Mouse (Mus musculus) spleen, adult 12 weeks (tissue): ENCODE measurements around the gene Dab1.

Source experiments
- DNase-seq: peaks from one replicate; pipeline ENCODE4 v3.0.0; 2022; ENCODE audit warnings: low spot score

Gene Dab1

GRCm38 (mm10) chr4:104514568-104515000, 895.4 kb downstream of the Dab1 start:
- DNase-seq = no peak

DNA sequence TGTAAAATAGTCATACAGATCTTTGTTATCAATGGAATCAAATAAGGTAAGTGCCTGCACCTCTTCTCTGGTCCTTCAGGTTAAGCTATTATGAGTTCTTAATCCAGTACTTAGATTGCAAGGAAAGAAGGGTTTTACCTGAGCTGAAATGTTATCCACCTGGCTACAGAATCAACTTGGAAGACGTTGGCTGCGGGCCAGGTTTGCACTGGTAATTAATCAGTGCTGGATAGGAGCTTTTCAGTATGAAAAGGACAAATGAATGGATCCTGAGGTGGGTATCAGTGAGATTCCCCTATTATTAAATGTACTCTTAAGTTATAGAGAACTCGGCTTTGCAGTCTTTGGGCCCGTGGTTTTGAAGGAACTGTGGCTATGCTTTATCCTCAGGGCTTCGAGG, 896.5 kb downstream of the Dab1 start:
- DNase-seq = no peak

DNA sequence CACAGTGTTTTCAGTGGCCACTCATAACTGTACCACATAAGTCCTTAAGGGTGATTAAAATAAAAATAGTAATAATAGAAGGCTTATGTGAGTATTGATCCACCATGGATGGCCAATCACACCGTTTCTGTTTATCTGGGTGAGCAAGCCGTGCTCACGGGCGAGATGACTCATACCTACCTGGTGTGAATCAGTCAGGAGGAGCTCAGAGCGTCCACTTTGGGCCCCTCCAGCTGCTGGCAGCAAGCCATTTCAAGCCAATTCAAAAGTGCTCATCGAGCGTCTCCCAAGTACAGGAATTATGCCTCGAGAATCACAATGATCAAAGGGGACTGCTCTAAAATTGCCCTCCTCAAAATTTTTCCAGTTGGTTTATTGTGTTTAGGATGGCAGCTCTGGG, 903.2 kb downstream of the Dab1 start:
- no peak for DNase-seq

GRCm38 (mm10) chr4:104523776-104524175, 904.6 kb downstream of the Dab1 start:
- no peak for DNase-seq

DNA sequence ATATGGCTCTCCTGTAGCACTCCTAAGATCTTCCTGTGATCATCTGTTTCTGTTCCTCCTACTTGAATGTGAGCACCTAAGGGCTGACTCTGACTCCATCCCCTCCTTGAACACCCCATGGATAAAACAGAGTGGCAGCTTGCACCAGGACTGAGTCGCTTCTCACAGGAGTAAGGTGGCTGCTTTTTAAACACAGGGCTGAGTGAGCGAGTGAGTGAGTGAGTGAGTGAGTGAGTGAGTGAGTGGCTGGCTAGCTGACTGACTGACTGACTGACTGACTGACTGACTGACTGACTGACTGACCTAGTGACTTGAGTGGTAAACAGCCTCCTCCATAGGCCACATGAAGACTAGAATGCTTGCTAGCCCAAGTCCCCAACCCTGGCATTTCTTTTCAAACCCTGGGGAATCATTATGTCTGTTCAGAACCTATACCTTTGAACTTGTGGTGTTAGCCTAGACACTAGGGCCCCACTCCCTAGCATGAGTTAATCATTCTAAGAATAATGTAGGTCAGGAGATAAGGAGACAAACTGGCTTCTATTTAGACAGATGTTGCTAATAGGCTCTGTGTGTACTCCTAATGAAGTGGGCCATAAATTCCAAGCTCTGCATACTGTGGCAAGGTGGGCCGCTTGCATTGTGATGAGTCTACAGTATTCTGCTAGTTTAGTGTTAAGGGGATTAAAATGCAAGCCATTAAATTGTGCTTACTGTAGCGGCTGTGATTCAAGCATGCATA, 910.9 kb downstream of the Dab1 start:
- no peak for DNase-seq

GRCm38 (mm10) chr4:104532846-104533245, 913.7 kb downstream of the Dab1 start:
- DNase-seq = no peak

DNA sequence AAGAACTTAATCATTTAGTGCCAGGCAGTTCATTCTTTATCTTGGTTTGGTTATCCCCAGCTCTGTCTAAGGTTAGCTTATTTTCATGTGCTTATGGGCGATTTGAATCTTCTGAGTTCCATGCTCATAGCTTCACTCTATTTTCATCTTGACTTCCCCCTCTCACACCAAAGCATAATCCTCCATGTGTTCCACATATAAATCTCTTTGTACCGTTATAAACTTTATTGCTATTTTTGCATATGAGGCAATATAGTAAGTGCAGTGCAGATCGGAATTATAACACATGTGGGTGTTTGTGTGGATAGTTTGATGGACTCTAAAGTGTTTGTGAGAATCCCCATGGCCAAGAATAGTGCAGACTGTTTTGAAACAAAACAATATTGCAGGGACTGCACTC, 919.3 kb downstream of the Dab1 start:
- DNase-seq = no peak

DNA sequence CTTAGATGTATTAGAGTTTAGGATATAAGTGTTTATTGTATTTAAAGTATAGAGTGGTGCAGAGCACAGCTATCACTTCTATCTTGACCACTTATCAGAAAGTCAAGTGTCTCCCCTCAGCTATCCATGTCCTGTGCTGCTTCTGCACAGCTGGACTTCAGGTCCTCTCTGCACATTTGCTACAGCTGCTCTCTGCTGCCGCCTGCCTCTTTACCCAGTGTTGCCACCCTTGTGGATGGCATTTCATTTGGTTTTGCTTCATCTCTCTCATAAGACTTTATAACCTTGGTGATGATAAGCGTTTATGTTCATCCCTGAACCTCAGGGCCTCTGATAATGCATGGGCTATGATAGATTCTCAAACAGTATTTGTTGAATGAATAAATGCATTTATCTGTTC, 919.9 kb downstream of the Dab1 start:
- DNase-seq = no peak

DNA sequence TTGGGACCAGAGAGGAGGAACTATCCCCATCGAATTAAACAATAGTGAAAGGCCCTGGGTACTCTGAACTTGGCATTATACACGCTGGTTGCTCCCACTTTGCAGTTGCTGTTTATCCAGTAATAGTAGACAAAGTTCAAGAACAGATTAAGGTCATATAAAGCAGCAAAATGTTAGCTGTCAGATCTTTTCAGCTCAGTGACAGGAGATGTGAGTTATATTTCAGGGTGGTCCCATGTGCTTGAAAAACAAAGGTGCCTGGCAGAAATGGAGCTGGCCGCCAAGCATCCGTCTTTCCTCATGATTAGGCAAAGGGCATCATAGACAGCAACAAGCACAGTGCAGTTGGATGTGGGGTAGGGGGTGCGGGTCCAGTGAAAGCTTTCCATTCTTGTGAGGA, 927.9 kb downstream of the Dab1 start:
- no peak for DNase-seq

- no peak for DNase-seq
Measured at GRCm38 (mm10) chr4:104548287-104548686, 929.1 kb downstream of the Dab1 start.

- no peak for DNase-seq
Measured at GRCm38 (mm10) chr4:104550581-104551205, 931.5 kb downstream of the Dab1 start.

DNA sequence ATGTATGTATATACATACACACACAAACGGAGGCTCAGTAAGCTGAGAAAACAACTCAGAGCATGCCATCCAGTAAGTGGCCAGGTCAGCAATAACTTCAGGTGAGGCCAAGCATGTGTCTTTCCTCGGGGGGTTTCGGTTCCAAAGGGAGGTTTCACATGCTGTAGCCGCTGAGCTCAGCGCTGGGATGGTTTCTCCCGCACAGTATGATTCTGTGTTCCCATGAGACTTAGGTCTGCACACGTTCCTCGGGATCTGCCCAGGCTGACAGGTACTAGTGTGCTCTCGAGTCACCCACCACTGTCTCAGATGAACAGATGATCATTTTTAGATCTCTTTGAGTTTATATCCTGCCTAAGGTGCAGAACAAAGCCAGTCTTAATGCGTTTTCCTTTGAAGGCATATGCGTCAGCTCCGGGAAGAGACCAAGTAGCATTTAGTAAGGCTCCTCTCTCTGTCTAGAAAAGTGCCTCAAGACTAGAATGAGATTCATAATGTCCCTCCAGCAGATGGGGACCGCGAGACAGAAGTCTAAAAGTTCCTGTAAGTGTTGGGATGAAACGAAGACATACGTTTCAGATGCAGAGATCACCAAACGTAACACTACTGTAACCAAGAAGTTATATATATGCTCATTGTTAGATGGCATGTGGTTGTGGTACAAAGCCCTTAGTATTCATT, 932.4 kb downstream of the Dab1 start:
- DNase-seq = no peak

GRCm38 (mm10) chr4:104555408-104555807, 936.2 kb downstream of the Dab1 start:
- no peak for DNase-seq

- DNase-seq = no peak
Measured at GRCm38 (mm10) chr4:104563512-104563911, 944.4 kb downstream of the Dab1 start.

DNA sequence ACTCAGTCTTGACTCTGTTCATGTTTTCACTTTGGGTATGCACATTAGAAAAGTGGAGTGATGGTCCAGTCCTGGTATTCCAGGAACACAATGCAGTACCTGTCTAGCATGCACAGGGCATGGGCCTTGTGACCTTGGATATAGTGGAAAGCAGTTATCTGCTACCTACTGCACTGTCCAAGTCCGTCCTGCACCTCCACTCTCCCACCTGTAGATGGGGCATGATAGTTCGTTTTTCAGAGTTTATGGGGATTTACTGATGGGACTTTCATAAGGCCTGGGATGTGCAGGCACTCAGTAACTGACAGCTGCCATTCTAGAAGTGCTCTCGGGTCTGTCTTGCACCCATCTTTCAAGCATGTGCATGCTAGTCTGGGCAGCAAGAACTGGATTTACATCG, 951.4 kb downstream of the Dab1 start:
- DNase-seq = no peak

- no peak for DNase-seq
Measured at GRCm38 (mm10) chr4:104572440-104572839, 953.3 kb downstream of the Dab1 start.

DNA sequence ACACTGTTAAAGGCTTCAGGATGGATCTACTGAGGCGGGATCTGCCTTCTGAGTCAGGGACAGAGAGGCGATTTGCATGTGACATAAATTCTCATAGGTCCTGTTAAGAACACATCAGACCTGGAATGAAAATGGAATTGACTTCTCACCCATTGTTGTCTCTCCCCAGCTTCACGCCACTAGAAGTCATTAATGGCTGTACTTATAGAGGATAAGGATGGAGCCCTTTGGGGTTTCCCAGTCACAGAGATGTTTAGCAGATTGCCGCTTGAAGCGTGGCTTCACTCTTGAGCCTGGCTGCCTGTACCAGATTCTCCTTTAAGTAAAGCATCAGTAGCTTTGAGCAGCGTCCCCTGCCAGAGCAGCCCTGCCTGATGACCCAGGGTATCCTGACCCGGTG, 954.3 kb downstream of the Dab1 start:
- DNase-seq = no peak

GRCm38 (mm10) chr4:104578370-104578769, 959.2 kb downstream of the Dab1 start:
- no peak for DNase-seq

DNA sequence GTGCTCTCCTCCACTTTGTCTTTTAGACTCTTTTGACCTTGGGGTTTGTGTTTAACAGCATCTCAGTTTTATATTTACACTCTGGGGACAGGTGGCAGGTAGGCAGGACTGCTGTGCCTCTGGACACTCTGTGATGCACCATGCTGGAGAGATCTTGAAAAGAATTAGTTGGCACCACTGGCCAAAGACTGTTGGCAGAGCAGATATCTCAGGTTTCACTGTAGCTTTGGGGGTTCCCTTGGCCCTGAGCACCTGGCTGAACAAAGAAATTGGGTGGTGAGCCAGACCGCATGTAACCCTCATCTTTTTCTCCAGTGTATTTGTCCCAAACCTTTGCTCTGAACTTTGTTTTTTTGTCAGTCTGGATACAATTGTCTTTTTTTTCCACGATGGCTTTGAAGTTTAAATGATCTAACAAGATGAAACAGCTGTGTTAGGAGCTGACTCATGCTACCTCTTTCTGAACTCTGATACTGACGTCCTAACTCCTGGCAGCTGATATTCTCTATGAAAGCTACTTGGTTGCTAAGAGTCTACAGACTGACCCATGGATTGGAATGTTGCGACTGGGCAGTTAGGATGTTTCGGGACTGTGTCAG, 960.9 kb downstream of the Dab1 start:
- no peak for DNase-seq

DNA sequence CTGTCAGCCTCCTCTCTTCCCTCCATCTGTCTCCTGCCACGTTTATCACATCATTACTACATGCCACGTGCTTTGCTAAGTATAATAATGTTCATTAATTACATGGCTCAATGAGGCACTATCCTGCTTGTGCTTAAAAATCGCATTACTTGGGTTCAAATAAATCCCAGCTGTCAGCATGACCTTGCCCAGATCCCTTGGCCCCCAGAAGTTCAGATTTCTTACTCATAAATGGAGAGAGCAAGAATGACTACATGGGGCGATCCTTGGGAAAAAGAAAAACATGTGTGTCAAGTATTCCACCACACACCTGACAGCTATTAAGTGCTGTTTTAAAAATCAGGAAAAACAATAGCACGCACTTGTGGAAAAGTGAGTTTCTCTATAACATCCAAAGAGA, 963.6 kb downstream of the Dab1 start:
- no peak for DNase-seq

GRCm38 (mm10) chr4:104587826-104588225, 968.7 kb downstream of the Dab1 start:
- no peak for DNase-seq

GRCm38 (mm10) chr4:104596936-104597335, 977.8 kb downstream of the Dab1 start:
- DNase-seq = no peak
